Mouse (Mus musculus) testis, adult 2 months (tissue): ENCODE measurements around the gene Mycbp.

Experiments used
- CTCF ChIP-seq: fragments of 200-500 bp; IDR thresholded peaks from 2 replicates; pipeline ENCODE4 v1.5.1; 2012; ENCODE audit warnings: low read depth, mild to moderate bottlenecking, inconsistent platforms, low read length, moderate library complexity; ENCODE audit not compliant: control insufficient read depth, insufficient read depth, insufficient replicate concordance
- POLR2A ChIP-seq: fragments of 200-500 bp; IDR thresholded peaks from 2 replicates; pipeline ENCODE4 v1.6.1; 2012; ENCODE audit warnings: low read depth, mild to moderate bottlenecking, inconsistent platforms, low read length, moderate library complexity; ENCODE audit not compliant: control insufficient read depth

- TF ChIP-seq CTCF: no peak
- TF ChIP-seq POLR2A: no peak
These were observed 44.3 kb downstream of the Mycbp start for GRCm38 (mm10) chr4:123948901-123949300.
